Mouse (Mus musculus): ENCODE data around the gene Txnrd2. TPM values are rescaled to one million over a fixed set of nuclear protein-coding genes. Genes with fewer than 3 reads are reported as not detected.

Txnrd2 gene
- total RNA-seq, 2 experiments from 2014 or later, result 82.3 to 145 TPM

GRCm38 (mm10) chr16:18472416-18472815 lies 46.2 kb downstream of the Txnrd2 start:
- no peak for ATAC-seq (replicated peaks; ENCODE audit: low FRiP score, low TSS enrichment, poor library complexity, severe bottlenecking)

- ATAC-seq (replicated peaks; ENCODE audit: low FRiP score, low TSS enrichment, poor library complexity, severe bottlenecking), result no peak
Measured at GRCm38 (mm10) chr16:18472976-18473375, 46.8 kb downstream of the Txnrd2 start.

- ATAC-seq (replicated peaks; ENCODE audit: low FRiP score, low TSS enrichment, poor library complexity, severe bottlenecking), result no peak
Measured at GRCm38 (mm10) chr16:18474021-18474420, 47.8 kb downstream of the Txnrd2 start.

GRCm38 (mm10) chr16:18477996-18478395 lies 51.8 kb downstream of the Txnrd2 start:
- no peak for ATAC-seq (replicated peaks; ENCODE audit: low FRiP score, low TSS enrichment, poor library complexity, severe bottlenecking)

- ATAC-seq (replicated peaks; ENCODE audit: low FRiP score, low TSS enrichment, poor library complexity, severe bottlenecking), result no peak
Measured at GRCm38 (mm10) chr16:18479667-18480066, 53.5 kb downstream of the Txnrd2 start.

- ATAC-seq (replicated peaks; ENCODE audit: low FRiP score, low TSS enrichment, poor library complexity, severe bottlenecking), result no peak
Measured at GRCm38 (mm10) chr16:18480933-18481485, 54.8 kb downstream of the Txnrd2 start.

GRCm38 (mm10) chr16:18482431-18482830 lies 56.2 kb downstream of the Txnrd2 start:
- no peak for ATAC-seq (replicated peaks; ENCODE audit: low FRiP score, low TSS enrichment, poor library complexity, severe bottlenecking)

GRCm38 (mm10) chr16:18483839-18484238 lies 57.7 kb downstream of the Txnrd2 start:
- no peak for ATAC-seq (replicated peaks; ENCODE audit: low FRiP score, low TSS enrichment, poor library complexity, severe bottlenecking)

- ATAC-seq (replicated peaks; ENCODE audit: low FRiP score, low TSS enrichment, poor library complexity, severe bottlenecking), result no peak
Measured at GRCm38 (mm10) chr16:18484386-18484785, 58.2 kb downstream of the Txnrd2 start.

- ATAC-seq (replicated peaks; ENCODE audit: low FRiP score, low TSS enrichment, poor library complexity, severe bottlenecking), result no peak
Measured at GRCm38 (mm10) chr16:18484794-18485435, 58.7 kb downstream of the Txnrd2 start.

GRCm38 (mm10) chr16:18486126-18486525 lies 59.9 kb downstream of the Txnrd2 start:
- no peak for ATAC-seq (replicated peaks; ENCODE audit: low FRiP score, low TSS enrichment, poor library complexity, severe bottlenecking)

GRCm38 (mm10) chr16:18490281-18490680 lies 64.1 kb downstream of the Txnrd2 start:
- no peak for ATAC-seq (replicated peaks; ENCODE audit: low FRiP score, low TSS enrichment, poor library complexity, severe bottlenecking)

- ATAC-seq (replicated peaks; ENCODE audit: low FRiP score, low TSS enrichment, poor library complexity, severe bottlenecking), result no peak
Measured at GRCm38 (mm10) chr16:18490894-18491293, 64.7 kb downstream of the Txnrd2 start.

GRCm38 (mm10) chr16:18497865-18498515 lies 71.8 kb downstream of the Txnrd2 start:
- ATAC-seq (replicated peaks; ENCODE audit: low FRiP score, low TSS enrichment, poor library complexity, severe bottlenecking), result peak; percentile 47

- ATAC-seq (replicated peaks; ENCODE audit: low FRiP score, low TSS enrichment, poor library complexity, severe bottlenecking), result peak; percentile 83
Measured at GRCm38 (mm10) chr16:18498558-18498990, 72.4 kb downstream of the Txnrd2 start, which contains the start of the genes Gnb1l and Rtl10. Gene Gnb1l, plus strand, starts transcription at chr16:18498713. Gene Rtl10, plus strand, starts transcription at chr16:18498901.

- peak; percentile 31 for ATAC-seq (replicated peaks; ENCODE audit: low FRiP score, low TSS enrichment, poor library complexity, severe bottlenecking)
Measured at GRCm38 (mm10) chr16:18498996-18499395, 72.8 kb downstream of the Txnrd2 start.

- no peak for ATAC-seq (replicated peaks; ENCODE audit: low FRiP score, low TSS enrichment, poor library complexity, severe bottlenecking)
Measured at GRCm38 (mm10) chr16:18501531-18501930, 75.3 kb downstream of the Txnrd2 start.

- ATAC-seq (replicated peaks; ENCODE audit: low FRiP score, low TSS enrichment, poor library complexity, severe bottlenecking), result no peak
Measured at GRCm38 (mm10) chr16:18503566-18504342, 77.6 kb downstream of the Txnrd2 start.

GRCm38 (mm10) chr16:18506524-18507199 lies 80.5 kb downstream of the Txnrd2 start:
- ATAC-seq (replicated peaks; ENCODE audit: low FRiP score, low TSS enrichment, poor library complexity, severe bottlenecking), result no peak

GRCm38 (mm10) chr16:18507200-18507549 lies 81.0 kb downstream of the Txnrd2 start:
- no peak for ATAC-seq (replicated peaks; ENCODE audit: low FRiP score, low TSS enrichment, poor library complexity, severe bottlenecking)

All from megakaryocyte-erythroid progenitor cell, adult 5-6 weeks (primary cell).